Mouse (Mus musculus): Measurements from ENCODE around the gene Iqschfp.

Gene Iqschfp

DNA sequence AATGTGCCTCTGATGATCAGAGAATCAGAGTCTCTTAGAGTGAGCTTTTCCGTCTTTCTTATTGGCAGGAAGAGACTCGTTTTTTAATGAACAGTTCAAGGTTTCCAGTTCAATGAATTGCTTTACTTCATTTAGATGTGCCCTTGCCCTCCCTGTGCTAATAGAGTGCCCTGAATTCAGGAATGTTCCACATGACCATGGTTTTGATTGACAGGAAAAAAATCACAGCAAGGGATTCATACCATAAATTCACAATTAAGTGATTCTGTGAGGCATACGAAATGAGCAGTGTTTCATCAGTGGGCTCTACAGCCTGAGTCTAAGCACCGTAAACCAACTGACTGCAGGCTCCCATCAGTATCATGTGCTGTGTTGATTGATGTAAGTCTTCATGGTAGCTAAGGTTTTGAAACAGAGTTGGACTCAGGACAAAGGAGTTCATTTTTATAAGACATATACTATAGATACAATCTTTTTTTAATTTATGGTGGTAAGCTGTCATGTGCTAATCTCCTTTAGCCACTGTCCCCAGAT, 312.0 kb downstream of the Iqschfp start:
- DNase-seq (ENCODE audit: low spot score) = no peak

DNA sequence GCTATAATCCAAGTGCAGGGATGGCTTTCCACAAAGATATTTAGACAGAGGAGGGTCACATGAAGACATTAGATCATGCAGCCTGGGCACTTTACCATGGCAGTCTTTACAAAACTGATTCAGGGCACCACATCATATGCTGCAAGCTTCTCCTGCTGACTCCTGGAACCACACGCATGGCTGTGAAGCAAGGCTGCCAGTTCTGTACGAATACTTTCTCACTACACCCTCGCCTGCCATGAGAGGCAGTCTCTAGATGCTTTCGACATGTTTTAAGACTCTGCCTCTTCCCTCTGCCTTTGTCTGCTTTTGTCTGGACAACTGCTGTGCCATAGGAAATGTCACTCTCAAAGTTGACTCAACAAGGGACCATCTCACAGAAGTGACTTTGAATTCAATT, 318.4 kb downstream of the Iqschfp start:
- no peak for DNase-seq (ENCODE audit: low spot score)

DNA sequence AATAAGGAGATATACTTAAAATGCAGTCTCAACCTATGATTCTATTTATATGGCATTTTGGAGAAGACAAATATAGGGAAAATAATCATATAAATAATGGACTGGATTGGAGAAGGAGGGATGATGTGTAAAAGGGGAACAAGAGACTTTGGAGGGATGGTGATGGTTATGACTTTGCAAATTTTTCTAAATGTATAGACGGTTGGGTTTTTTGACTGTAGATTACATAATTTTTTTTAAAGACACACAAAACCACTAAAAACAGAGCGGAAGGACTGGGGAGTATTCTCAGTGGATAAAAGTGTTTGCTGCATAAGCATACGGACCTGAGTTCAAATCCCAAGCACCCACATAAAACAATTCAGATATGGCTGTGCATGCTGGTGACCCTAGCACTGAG, 329.4 kb downstream of the Iqschfp start:
- DNase-seq (ENCODE audit: low spot score) = no peak

DNA sequence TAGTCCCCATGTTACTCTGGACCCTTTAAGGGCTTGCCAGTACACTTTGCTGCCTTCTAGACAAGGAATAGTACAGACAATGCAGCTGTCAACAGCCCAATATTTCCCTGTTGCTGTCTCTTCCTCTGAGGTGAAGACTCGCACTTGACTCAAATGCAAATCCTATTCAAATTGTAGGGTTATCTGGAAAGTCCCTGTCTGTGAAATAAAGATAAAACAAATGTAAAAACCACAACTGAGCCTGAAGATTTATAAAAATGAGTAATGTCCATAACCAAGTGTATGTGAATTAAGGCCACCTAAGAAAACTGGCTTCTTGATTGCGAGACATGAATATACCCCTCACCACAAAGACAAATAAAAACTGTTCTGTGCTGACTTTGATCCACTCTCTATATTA, 347.9 kb downstream of the Iqschfp start:
- DNase-seq (ENCODE audit: low spot score) = no peak

DNA sequence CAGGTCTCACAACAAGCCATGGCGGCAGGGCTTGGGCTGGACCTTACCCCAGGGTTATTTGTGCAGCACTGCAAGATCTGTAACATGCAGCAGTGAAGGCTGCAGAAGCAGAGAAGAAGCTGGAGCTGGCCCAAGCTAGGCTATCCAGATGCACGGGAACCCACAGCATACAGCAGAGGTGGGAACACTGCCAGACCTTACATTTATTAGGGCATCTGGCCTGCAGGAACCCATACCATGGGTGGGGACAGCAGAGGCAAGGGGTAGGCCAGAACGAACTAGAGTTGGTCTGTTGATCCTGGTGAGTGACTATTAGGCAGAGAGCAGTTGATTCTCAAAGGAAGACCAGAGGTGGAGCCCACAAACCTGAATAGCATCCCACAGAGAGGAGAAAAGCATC, 351.2 kb downstream of the Iqschfp start:
- DNase-seq (ENCODE audit: low spot score) = no peak

DNA sequence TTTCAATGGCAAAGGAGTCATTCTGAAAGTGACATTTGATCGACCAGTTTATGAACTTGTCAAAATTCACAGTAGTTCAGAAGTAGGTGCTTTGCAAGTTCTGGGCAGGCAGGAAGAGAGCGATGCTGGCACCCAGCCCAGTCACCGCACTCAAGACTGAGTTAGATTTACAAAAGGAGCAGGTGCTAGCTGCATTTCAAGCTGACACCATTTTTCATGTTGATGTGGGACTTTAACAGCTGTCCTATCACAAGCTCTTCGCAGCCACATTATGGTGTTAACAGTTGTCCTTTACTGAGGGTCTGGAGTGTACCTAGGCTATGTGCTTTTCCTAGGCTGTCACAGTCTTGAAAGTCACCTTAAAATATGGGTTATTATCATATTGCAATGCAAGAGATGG, 354.1 kb downstream of the Iqschfp start:
- DNase-seq (ENCODE audit: low spot score) = no peak

DNA sequence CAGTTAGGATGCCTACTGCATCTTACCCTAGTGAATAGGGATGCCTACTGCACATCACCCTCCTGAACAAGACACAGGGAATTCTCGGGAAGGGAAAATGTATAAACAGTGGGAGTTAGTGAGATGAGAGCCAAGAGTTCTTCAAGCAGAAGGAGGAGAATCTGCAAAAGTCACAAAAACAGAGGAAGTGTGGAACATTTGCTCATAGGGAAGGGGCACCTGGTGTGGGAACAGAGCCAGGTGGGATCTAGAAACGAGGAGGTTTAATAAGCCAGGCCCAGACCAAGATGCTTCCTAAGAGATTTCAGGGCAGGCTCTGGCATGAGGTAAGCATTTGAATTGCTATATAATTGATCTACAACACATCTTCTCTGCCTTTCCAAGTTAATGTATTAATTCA, 358.6 kb downstream of the Iqschfp start:
- DNase-seq (ENCODE audit: low spot score) = no peak

DNA sequence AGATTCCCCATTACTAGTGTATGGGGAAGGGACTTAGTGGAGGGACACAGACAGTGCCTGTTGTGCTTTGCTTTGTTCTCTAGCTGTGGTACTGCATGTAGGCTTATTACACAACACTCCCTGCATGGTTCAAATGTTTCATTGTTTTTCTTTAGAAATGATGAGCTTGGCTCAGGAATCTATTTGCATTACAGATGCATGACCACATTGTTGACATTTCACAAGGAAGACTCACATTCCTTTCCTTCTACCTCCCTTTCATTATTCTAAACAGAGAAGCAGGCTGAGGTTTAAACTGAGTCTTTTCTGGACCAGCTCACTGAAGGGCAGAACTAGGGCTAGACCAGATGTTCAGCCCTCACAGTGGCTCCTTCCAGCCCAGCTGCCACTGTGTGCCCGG, 360.3 kb downstream of the Iqschfp start:
- no peak for DNase-seq (ENCODE audit: low spot score)

DNA sequence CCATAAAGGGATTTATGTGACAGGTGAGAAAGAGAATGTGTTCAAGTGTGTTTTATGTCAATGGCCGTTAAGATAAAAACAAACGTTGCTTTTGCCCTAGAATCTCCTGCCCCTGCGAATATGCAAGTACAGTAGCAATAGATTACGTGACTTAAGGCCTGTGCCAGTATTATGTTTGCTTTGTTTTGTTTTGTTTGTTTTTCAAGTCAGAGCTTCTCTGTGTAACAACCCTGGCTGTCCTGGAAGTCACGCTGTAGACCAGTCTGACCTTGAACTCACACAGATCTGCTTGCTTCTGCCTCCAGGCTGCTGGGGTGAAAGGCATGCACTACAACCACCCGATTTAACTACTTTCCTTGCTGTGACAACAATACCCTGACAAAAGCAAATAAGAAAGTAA, 370.3 kb downstream of the Iqschfp start:
- no peak for DNase-seq (ENCODE audit: low spot score)

DNA sequence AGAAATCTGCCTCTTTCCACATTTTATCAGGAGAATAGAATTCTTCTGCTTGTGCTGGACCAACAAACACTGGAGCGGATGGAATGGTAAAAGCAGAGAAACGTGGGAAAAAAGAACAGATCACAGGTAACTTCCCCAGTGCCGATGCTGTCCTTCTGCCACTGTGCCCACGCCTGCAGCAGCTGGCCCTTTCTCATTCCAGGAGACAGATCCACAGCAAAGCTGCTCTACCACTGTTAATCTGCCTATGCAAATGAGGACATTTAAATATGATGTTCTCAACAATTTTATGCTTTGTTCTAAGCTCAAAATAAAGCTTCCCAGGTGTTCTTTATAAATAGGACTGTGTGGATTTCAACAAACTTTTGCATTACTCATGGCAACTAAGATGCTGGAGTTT, 375.9 kb downstream of the Iqschfp start:
- no peak for DNase-seq (ENCODE audit: low spot score)

DNA sequence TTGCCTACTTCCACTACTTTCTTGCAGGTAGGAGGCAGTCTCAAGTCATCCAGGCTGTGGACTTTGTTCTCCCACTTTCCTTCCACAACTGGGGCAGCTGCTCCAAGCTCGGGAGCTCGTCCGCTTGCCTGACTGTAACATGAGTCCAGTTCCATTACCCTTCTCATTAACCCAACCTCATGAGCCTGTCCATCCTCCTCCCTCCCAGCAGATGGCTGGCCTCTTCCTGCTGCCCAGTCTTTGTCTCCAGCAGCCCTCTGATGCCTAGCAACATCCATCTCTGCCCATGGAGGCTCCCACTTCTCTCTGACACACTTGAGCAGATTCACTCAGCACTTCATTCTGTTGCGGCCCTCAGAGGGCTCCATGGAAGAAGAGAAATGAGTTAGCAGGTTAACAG, 377.2 kb downstream of the Iqschfp start:
- no peak for DNase-seq (ENCODE audit: low spot score)

DNA sequence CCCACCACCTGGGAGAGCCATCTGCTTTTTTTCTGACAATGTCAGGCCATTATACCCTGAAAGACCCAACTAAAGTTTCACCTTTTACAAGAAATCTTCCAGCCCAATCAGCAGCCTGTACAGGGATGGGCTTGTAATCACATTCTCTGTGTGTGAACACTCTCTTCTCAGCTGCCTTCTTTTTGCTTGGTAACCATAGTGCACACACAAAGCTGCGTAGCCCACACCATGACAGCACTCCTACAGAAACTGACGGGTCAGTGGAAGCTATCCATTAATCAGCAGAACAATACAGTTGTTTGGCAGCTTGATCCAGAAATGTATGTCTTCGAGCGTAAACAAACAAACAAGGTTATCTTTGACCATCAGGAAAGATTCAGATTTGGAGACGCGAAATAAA, 378.2 kb downstream of the Iqschfp start:
- DNase-seq (ENCODE audit: low spot score) = no peak

DNA sequence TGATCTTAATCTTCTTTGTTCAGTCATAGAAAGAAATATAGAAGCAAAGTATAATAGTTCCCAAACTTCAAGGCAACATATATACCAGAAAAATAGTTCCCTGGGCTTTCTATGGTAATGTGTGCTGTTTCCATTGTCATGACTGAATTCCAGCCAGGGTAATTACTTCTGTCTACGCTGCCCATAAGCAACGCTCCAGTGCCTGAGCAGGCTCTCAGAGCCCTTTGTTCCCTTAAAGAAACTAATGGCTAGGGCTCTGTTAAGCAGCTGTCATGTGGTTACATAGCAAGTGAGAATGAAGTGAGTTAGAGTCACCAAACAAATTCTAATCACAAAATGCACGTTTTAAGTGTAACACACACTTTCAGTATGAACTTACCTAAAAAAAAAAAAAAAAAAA, 379.4 kb downstream of the Iqschfp start:
- DNase-seq (ENCODE audit: low spot score) = no peak

DNA sequence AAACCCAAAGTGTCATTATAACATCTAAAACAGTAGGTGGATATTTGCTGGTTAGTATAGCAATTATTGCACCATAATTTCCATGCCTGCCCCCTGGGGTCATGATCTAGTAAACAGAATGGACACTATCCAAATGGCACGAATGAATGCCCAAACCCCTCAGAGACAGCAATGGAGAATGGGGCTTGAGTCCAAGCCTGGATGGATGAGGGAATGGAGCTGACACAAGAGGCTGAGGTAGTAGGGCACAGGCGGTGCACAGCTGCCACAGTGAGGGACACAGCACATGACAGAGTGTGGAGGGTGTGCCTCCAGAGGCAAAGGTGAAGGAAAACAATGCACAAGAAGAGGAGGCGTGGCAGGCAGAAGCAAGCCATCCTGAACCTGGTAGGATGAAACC, 379.8 kb downstream of the Iqschfp start:
- no peak for DNase-seq (ENCODE audit: low spot score)

DNA sequence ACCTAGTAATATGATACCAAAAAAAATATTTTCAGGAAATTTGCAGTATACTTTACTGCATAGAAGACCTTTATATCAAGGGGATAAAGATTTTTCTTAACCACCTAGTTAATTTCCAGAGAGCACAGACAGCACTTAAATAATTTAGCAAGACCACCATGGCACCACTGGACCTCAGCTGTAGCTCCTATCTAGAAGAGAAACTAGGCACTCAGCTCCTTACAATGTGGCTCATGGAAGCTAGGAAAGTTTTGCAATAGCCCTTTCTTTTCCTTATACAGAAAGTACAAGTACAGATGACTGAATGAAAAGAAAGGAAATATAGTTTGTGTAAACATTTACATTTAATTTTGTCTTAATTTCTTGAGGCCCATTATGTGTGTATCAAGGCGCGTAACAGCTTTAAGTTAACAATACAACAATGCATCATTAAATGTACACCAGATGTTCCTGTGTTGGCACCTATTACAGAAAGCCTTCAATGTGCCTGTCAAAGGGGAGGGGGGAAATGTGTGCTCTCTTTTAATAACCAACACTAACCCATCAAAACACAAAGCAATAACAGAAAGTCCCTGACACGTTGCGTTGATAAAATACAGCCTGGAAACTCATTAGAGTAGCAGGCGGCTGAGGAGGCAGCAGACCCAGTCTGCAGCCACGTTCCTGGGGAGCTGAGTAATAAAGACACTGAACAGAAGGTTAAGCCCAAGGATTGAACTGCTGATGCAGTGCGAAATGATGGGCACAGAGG, 391.0 kb downstream of the Iqschfp start:
- DNase-seq (ENCODE audit: low spot score) = no peak

DNA sequence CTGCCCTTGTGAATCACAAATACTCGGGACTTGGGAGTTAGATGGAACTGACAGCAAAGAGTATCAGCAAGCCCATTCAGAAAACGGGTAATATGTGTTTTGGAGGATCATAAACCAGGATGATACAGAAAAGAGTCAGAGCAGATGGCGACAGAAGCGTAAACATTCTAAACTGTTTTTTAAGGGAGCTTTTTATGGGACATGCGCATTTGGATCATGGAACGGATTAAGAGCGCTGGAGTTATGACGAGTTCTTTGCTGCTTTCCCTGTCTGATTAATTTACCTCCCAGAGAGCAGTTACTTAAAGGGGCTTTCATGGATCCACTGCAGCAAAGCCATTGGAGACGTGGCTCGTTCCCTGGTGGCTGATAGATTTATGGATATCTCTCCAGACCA, 391.6 kb downstream of the Iqschfp start:
- DNase-seq (ENCODE audit: low spot score) = no peak

DNA sequence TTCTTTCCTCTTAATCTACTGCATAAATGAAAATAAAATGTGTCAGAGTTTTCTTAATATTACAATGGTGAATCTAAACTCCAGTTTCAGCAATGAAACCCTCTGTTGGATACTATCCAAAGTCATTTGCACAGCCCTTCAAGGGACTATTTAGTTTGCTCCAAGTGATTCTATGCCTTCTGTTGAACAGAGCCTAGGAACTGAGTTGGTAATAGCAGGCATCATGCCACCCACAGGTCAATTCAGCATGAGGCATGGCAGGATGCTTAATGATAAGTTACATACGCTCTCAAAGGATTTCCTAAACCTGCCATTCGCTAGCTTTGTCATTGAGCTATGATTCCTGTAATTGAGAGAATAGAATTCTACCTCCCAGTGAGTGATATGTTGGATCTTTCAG, 392.5 kb downstream of the Iqschfp start:
- no peak for DNase-seq (ENCODE audit: low spot score)

DNA sequence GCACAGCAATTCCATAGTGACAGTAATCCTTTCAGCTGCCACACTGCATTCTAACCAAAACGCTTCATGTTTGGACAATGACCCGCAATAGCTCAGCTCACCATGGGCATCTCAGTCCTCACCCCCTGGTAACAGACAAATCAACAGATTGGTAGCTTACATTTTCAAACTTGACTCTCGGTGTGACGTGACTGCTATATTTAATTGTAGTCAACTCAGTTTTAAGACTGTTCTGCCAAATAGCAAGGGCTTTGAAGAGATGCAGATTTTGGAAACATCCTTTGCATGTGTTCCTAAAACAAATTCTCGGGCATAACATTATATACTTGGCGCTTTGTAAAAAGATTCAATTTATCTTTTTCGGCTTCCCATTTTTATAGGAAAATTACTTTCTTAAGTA, 404.7 kb downstream of the Iqschfp start:
- DNase-seq (ENCODE audit: low spot score) = no peak

DNA sequence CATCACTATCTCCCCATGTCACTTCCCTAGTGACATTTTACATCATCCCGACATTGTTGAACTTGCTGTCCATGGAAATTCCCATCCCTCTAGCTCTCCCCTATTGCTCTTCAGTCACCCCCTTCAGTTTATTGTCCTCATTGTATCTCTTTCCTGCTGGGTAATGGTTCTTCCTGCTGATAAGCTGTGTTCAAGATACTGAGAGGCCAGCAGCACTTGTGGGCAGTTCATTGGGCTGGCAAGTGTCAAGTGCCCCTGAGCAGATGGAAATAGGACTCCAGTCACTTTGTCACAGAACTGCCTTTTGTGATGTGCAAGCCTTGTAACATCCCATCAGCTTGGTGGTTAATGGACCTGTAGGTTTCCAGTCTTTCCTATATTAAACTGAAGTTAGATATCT, 413.6 kb downstream of the Iqschfp start:
- no peak for DNase-seq (ENCODE audit: low spot score)

DNA sequence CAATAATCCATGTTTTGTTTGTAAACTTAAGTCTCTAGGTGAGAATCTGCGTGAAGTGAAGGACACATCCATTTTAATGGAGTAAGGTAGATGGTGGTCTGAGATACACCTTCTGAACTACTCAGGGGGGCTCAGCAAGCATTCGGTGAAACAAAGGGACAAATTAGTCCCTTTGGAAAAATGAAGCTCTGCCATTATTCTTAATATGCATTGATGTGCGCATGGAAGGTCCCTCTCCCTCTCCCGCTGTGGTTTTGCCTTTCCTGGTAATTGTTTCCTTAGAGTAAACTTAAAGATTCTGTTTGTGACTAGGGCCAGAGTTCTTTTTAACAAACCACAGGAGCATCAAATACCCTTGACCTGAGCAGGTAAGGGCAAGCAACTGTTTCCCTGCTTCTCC, 414.7 kb downstream of the Iqschfp start:
- no peak for DNase-seq (ENCODE audit: low spot score)

DNA sequence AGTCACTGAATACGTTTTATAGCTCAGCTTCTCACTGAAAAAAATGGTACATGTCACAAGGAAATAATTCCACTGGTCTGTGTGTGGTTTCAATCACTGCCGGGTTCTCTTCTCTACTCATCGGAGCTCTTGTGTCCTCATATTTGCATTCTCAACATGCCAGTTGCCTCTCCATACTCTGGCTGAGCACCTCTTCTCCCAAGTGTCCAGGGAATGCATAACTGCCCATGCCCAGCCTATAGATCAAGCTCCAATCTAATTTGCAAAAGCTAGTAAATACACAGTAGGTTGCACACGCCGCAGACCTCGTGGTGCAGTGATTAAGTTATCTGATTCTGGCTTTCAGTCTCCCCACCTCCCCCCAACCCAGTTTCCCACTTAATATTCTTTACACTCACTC, 433.5 kb downstream of the Iqschfp start:
- DNase-seq (ENCODE audit: low spot score) = no peak

DNA sequence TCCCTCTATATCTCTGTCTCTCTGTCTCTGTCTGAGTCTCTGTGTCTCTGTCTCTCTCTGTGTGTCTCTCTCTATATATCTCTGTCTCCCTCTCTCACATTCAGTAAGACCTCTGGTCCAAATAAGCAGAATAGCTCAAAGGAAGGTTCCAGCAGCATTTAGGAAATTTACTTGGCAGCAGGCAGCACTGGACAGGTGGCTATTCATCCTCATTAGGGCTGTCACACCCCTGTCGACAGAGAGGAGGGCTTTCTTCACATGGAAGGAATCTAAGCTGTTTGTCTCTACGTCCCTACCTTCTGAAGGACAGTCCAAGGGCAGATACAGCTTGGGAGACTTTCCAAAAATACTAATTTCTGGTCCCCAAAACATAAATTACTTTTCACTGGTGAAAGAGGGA, 440.5 kb downstream of the Iqschfp start:
- no peak for DNase-seq (ENCODE audit: low spot score)

DNA sequence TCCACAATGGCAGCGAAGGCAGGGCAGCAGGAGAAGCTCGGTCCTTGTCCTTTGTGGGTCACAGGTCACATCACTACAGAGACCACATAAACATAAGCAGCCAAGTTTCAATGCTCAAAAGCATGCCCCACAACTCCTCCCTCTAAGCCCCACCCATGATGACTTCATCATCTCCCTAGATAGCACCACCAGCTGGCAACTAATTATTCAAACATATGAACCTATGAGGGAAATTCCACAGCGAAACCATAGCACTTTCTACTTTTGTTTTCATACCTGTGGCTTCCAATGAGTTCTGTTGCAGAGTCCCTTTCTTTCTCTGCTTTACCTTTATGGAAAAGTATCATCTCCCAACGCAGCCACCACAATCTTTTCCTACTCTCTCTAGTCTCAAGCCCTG, 443.5 kb downstream of the Iqschfp start:
- no peak for DNase-seq (ENCODE audit: low spot score)

DNA sequence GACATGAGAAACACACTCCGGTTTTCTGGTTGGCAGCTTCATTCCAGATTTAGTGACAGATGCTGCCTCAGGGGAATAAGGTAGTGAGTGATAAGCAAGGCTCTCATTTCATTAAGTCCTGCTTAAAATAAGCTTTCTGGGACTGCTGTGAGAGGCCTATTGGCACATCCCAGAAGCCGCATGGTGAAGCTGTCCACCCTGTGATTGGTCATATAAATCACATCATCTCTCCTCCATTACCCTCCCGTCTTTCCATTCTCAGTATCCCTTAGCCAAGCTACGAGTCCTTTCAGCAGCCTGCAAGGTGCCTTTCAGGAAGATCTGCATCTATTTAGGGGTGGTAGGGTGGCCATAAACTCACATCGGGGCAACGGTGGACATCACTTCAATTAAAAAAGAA, 458.6 kb downstream of the Iqschfp start:
- no peak for DNase-seq (ENCODE audit: low spot score)
